Mouse (Mus musculus) forebrain, postnatal 0 days (tissue): ENCODE measurements around the gene Oxct2a. TPM values are rescaled to one million over a fixed set of nuclear protein-coding genes. Genes with fewer than 3 reads are reported as not detected.
"Not testable (repeated sequence)": the region's sequence is repeated elsewhere in the genome, so short reads cannot be mapped to it uniquely, and the experiment has no call there.

ENCODE experiments used
- ATAC-seq: fragments of 200-750 bp; cut with Nextera tagmentation; 2 replicates; pipeline ENCODE4 v1.8.0; 2017; ENCODE audit warnings: mild to moderate bottlenecking, moderate library complexity
- DNase-seq: peaks from one replicate; pipeline ENCODE4 v3.0.0-alpha.2; 2015
- H3K27ac ChIP-seq: fragments of 300-500 bp; sonication (generic); 2 replicates; pipeline ENCODE4 v1.5.1; 2014; ENCODE audit warnings: low read depth, mild to moderate bottlenecking, antibody characterized with exemption, low read length, moderate library complexity, mixed read lengths
- H3K27me3 ChIP-seq: fragments of 300-500 bp; sonication (generic); 2 replicates; pipeline ENCODE4 v1.6.1; 2014; ENCODE audit warnings: mild to moderate bottlenecking, low read length, mixed read lengths; ENCODE audit not compliant: insufficient read depth
- H3K36me3 ChIP-seq: fragments of 300-500 bp; sonication (generic); 2 replicates; pipeline ENCODE4 v1.6.1; 2014; ENCODE audit warnings: mild to moderate bottlenecking, moderate library complexity; ENCODE audit not compliant: insufficient read depth
- H3K4me1 ChIP-seq: fragments of 300-500 bp; sonication (generic); 2 replicates; pipeline ENCODE4 v1.6.1; 2014; ENCODE audit warnings: antibody characterized with exemption; ENCODE audit not compliant: insufficient read depth
- H3K4me2 ChIP-seq: fragments of 300-500 bp; sonication (generic); 2 replicates; pipeline ENCODE4 v1.6.1; 2014; ENCODE audit warnings: low read depth, mild to moderate bottlenecking, moderate library complexity
- H3K4me3 ChIP-seq: fragments of 300-500 bp; sonication (generic); 2 replicates; pipeline ENCODE4 v1.5.1; 2014; ENCODE audit warnings: low read depth, low read length, mixed read lengths
- H3K9ac ChIP-seq: fragments of 300-500 bp; sonication (generic); 2 replicates; pipeline ENCODE4 v1.6.1; 2014; ENCODE audit warnings: mild to moderate bottlenecking
- H3K9me3 ChIP-seq: fragments of 300-500 bp; sonication (generic); 2 replicates; pipeline ENCODE4 v1.6.1; 2016; ENCODE audit warnings: low read length
- CTCF ChIP-seq: sonication (generic); IDR thresholded peaks from 2 replicates; pipeline ENCODE4 v1.5.1; 2016; ENCODE audit warnings: antibody characterized with exemption, control low read depth, low read depth
- WGBS: fragments of 180-500 bp; shearing (Covaris S2); extraction: QIAGEN DNeasy Blood & Tissue Kit; methylation state at CpG from one replicate; pipeline ENCODE4 v1.1.7; 2014; 5-methylcytosine and 5-hydroxymethylcytosine counted together
- polyA plus RNA-seq: library from polyadenylated mRNA; unstranded; fragments of >200 nt; fragmentation: Nextera tagmentation; extraction: Ambion mirVana; gene quantifications from 2 replicates; pipeline ENCODE4 v1.2.1, GENCODE M21; 2015
- total RNA-seq: library from RNA; depleted of rRNA; stranded (reverse); fragments of >200 nt; gene quantifications from 2 replicates; pipeline ENCODE4 v1.2.3, GENCODE M21; 2014; rRNA removed

Oxct2a gene
- total and polyA plus RNA-seq, 2 experiments from 2014 or later: 0.08 to 0.19 TPM

- no peak overlapping the region for H3K4me3 ChIP-seq
- H3K9me3 ChIP-seq: no peaks in the 10 kb centered on the region
- ATAC-seq (no peak), DNase-seq (no peak)
- H3K4me1 ChIP-seq: peaks cover 17% of the 10 kb centered on the region
- WGBS: 95% methylated on average over 12 of the region's 12 CpGs
- no peak for TF ChIP-seq CTCF
- no peak overlapping the region for H3K4me2 ChIP-seq
- H3K27ac ChIP-seq: no peak overlapping the region
- H3K27me3 ChIP-seq: no peaks in the 10 kb centered on the region
- H3K9ac ChIP-seq: no peak overlapping the region
- peaks cover 62% of the 10 kb centered on the region for H3K36me3 ChIP-seq
Measured at GRCm38 (mm10) chr4:123289038-123289437, 34.4 kb downstream of the Oxct2a start.

GRCm38 (mm10) chr4:123286790-123287189, 36.6 kb downstream of the Oxct2a start:
- 93% methylated on average over 2 of the region's 2 CpGs for WGBS

GRCm38 (mm10) chr4:123284731-123285624, 38.5 kb downstream of the Oxct2a start:
- Histone ChIP-seq H3K9ac (no peak overlapping the region), H3K27me3 (no peaks in the 10 kb centered on the region), H3K4me3 (0 out of 2 replicates have a peak overlapping the region, but pooled peaks have one; percentile 54), H3K27ac (no peak overlapping the region), H3K9me3 (no peaks in the 10 kb centered on the region), H3K4me1 (peaks cover 21% of the 10 kb centered on the region), H3K36me3 (peaks cover 27% of the 10 kb centered on the region), H3K4me2 (peak overlapping the region; percentile 86)
- DNase-seq: no peak
- ATAC-seq: no peak
- WGBS: 76% methylated on average over 6 of the region's 6 CpGs
- no peak for TF ChIP-seq CTCF

More at GRCm38 (mm10) chr4:123286790-123287189, 36.6 kb downstream of the Oxct2a start:
- no peak for ATAC-seq
- H3K27ac ChIP-seq: no peak overlapping the region
- H3K4me2 ChIP-seq: no peak overlapping the region
- no peak for DNase-seq
- H3K9me3 ChIP-seq: no peaks in the 10 kb centered on the region
- no peaks in the 10 kb centered on the region for H3K27me3 ChIP-seq
- H3K4me3 ChIP-seq: no peak overlapping the region
- H3K36me3 ChIP-seq: peaks cover 40% of the 10 kb centered on the region
- no peak overlapping the region for H3K9ac ChIP-seq
- peaks cover 21% of the 10 kb centered on the region for H3K4me1 ChIP-seq
- TF ChIP-seq CTCF: no peak

GRCm38 (mm10) chr4:123283675-123284064, 39.8 kb downstream of the Oxct2a start:
- ATAC-seq (peak; percentile 42), DNase-seq (peak; percentile 26)
- peaks cover 21% of the 10 kb centered on the region for H3K4me1 ChIP-seq
- not testable (repeated sequence) for H3K27ac ChIP-seq, H3K9me3 ChIP-seq, H3K27me3 ChIP-seq
- H3K36me3 ChIP-seq: peaks cover 14% of the 10 kb centered on the region
- peak overlapping the region; percentile 86 for H3K4me2 ChIP-seq
- WGBS: under 1% methylated on average over 12 of the region's 15 CpGs
- peak overlapping the region; percentile 54 for H3K4me3 ChIP-seq
- H3K9ac ChIP-seq: peak overlapping the region; percentile 72

- H3K27me3 ChIP-seq, H3K9me3 ChIP-seq, H3K36me3 ChIP-seq: not testable (repeated sequence)
- H3K9ac ChIP-seq: peak overlapping the region; percentile 72
- peak overlapping the region; percentile 54 for H3K4me3 ChIP-seq
- peak overlapping the region; percentile 70; the same call in 1 of the 2 replicates for H3K27ac ChIP-seq
- ATAC-seq (peak; percentile 74), DNase-seq (peak; percentile 24)
- WGBS: 3% methylated on average over 39 of the region's 55 CpGs
- H3K4me2 ChIP-seq: peak overlapping the region; percentile 86
- peaks cover 21% of the 10 kb centered on the region for H3K4me1 ChIP-seq
Measured at GRCm38 (mm10) chr4:123282915-123283674, 40.3 kb downstream of the Oxct2a start.

GRCm38 (mm10) chr4:123282500-123282899, 40.9 kb downstream of the Oxct2a start:
- ATAC-seq (peak; percentile 90), DNase-seq (peak; percentile 85)
- Histone ChIP-seq H3K4me3 (peak overlapping the region; percentile 54), H3K9ac (peak overlapping the region; percentile 72), H3K27ac (peak overlapping the region; percentile 70; the same call in 1 of the 2 replicates), H3K9me3 (no peaks in the 10 kb centered on the region), H3K4me1 (peaks cover 21% of the 10 kb centered on the region), H3K36me3 (peaks cover 6% of the 10 kb centered on the region), H3K27me3 (no peaks in the 10 kb centered on the region), H3K4me2 (peak overlapping the region; percentile 86)
- peak; percentile 89 for TF ChIP-seq CTCF
- WGBS: 2% methylated on average over 25 of the region's 25 CpGs

GRCm38 (mm10) chr4:123280117-123280516, 43.3 kb downstream of the Oxct2a start:
- no peak for TF ChIP-seq CTCF
- no peak for DNase-seq

More at GRCm38 (mm10) chr4:123280117-123280516, 43.3 kb downstream of the Oxct2a start:
- H3K9ac ChIP-seq: no peak overlapping the region
- H3K27me3 ChIP-seq: no peaks in the 10 kb centered on the region
- no peak overlapping the region for H3K4me2 ChIP-seq
- H3K36me3 ChIP-seq: no peaks in the 10 kb centered on the region
- H3K4me3 ChIP-seq: no peak overlapping the region
- no peak overlapping the region for H3K27ac ChIP-seq
- ATAC-seq: no peak
- H3K4me1 ChIP-seq: peaks cover 15% of the 10 kb centered on the region
- 83% methylated on average over 3 of the region's 3 CpGs for WGBS
- H3K9me3 ChIP-seq: no peaks in the 10 kb centered on the region

Other genes starting within 250 kb of the Oxct2a start
- 0.31 and 0.62 TPM in 2 replicates for gene Bmp8b, start 218.5 kb downstream of the Oxct2a start, total RNA-seq
- gene Bmp8b, start 218.5 kb downstream of the Oxct2a start, polyA plus RNA-seq: 0.15 and 0.40 TPM in 2 replicates
- gene Oxct2b, start 207.4 kb downstream of the Oxct2a start, total RNA-seq: 0.62 TPM in 2 replicates
- gene Oxct2b, start 207.4 kb downstream of the Oxct2a start, polyA plus RNA-seq: 0.33 and 0.34 TPM in 2 replicates
- gene Ppie, start 183.7 kb downstream of the Oxct2a start, total RNA-seq: 28.9 and 34.2 TPM in 2 replicates
- 47.7 and 53.6 TPM in 2 replicates for gene Ppie, start 183.7 kb downstream of the Oxct2a start, polyA plus RNA-seq
- 57.1 and 58.5 TPM in 2 replicates for gene Hpcal4, start 140.4 kb downstream of the Oxct2a start, total RNA-seq
- 45.5 and 78.1 TPM in 2 replicates for gene Hpcal4, start 140.4 kb downstream of the Oxct2a start, polyA plus RNA-seq
- gene Nt5c1a, start 122.1 kb downstream of the Oxct2a start, total RNA-seq: 2.4 and 3.4 TPM in 2 replicates
- 0.26 and 0.33 TPM in 2 replicates for gene Nt5c1a, start 122.1 kb downstream of the Oxct2a start, polyA plus RNA-seq
- 3.6 and 6.3 TPM in 2 replicates for gene Heyl, start 90.1 kb downstream of the Oxct2a start, total RNA-seq
- gene Heyl, start 90.1 kb downstream of the Oxct2a start, polyA plus RNA-seq: 4.2 and 4.6 TPM in 2 replicates
- gene Pabpc4, start 61.3 kb downstream of the Oxct2a start, total RNA-seq: 83.7 and 92.6 TPM in 2 replicates
- gene Pabpc4, start 61.3 kb downstream of the Oxct2a start, polyA plus RNA-seq: 24.8 and 28.2 TPM in 2 replicates
- 0.31 and 0.90 TPM in 2 replicates for gene Bmp8a, start 19.6 kb upstream of the Oxct2a start, total RNA-seq
- 0.15 and 0.19 TPM in 2 replicates for gene Bmp8a, start 19.6 kb upstream of the Oxct2a start, polyA plus RNA-seq